ENCODE assay signal across 21 mouse cellular contexts in the genomic region with DNA sequence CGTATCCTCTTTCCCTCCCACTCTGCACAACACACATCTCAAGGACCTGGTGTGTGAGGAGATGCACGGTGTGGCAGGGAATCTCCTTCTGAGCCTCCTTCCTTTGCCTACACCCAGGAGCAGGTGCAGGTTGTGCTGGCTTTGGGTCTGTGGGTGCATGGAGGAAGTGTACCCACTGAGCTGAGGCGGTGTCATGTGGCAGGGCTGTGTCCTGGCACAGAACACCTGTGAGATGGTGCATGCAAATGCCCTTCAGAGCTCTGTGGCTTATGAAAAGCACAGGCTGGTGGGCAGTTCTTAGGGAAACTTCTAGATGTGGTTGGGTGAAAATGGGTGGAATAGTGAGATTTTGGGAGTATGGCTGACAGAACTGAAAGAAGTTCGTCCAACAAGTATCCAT. TPM values are rescaled to one million over a fixed set of nuclear protein-coding genes. Genes with fewer than 3 reads are reported as not detected.
DNase-seq lines count a peak whose midpoint lies in the region; ATAC-seq and TF ChIP-seq lines count a peak whose summit lies in the region.
"Had no signal": no experiment of that assay in that cellular context is flagged by ENCODE, and none has a peak within 500 bp of the region (broad histone marks: within the 10 kb centered on the region; RNA-seq: fewer than 3 reads in every experiment).

No protein-coding gene starts in this region.

- no peak for ATAC-seq in lung, postnatal 0 days
- ATAC-seq: CD4-positive, CD25-positive, alpha-beta regulatory T cell, adult 4 months; forebrain, embryonic 15.5 days had no signal

- peaks cover 19 to 72% of the 10 kb centered on the region in 2 experiments for H3K4me1 ChIP-seq in CH12.LX (ENCODE audit: control insufficient read depth in 1 of 2, insufficient read depth in 2 of 2)
- no peaks in the 10 kb centered on the region for H3K4me1 ChIP-seq in lung, postnatal 0 days (ENCODE audit: insufficient read depth, low read depth, low read length)
- H3K4me1 ChIP-seq: forebrain, embryonic 15.5 days; heart, embryonic 15.5 days; hindbrain, embryonic 13.5 days had no signal

- peaks cover 21% of the 10 kb centered on the region for H3K9me3 ChIP-seq in CH12.LX (replicated peaks; ENCODE audit: low read length)
- H3K9me3 ChIP-seq in lung, postnatal 0 days (ENCODE audit: low read length), result no peaks in the 10 kb centered on the region
- H3K9me3 ChIP-seq: embryonic facial prominence, embryonic 12.5 days; forebrain, embryonic 15.5 days; heart, embryonic 15.5 days; hindbrain, embryonic 13.5 days had no signal

- in situ Hi-C loops in CH12.LX (cut with MboI; ENCODE audit: low pct_ligation_motif_present, low pct_unique_long_range_greater_than_20kb, low sequenced_read_pairs), result no loop called here

- H3K4me2 ChIP-seq in CH12.LX (ENCODE audit: insufficient read depth, low read depth, poor library complexity, severe bottlenecking), result no peak overlapping the region
- H3K4me2 ChIP-seq in lung, postnatal 0 days (replicated peaks; ENCODE audit: low read depth, low read length), result no peak overlapping the region
- H3K4me2 ChIP-seq: embryonic facial prominence, embryonic 12.5 days; forebrain, embryonic 15.5 days; heart, embryonic 11.5 days; heart, embryonic 15.5 days; hindbrain, embryonic 13.5 days had no signal

- TF ChIP-seq POLR2A in CH12.LX (IDR thresholded peaks at IDR 0.05; ENCODE audit: low read depth, low read length), result no peak

- dilution Hi-C loops in CH12.LX (cut with MboI; ENCODE audit: extremely low pct_ligation_motif_present, extremely low pct_unique_long_range_greater_than_20kb, low sequenced_read_pairs), result no loop called here

- no peaks in the 10 kb centered on the region for H3K27me3 ChIP-seq in CH12.LX (replicated peaks)
- H3K27me3 ChIP-seq in splenic B cell, adult 2 months (ENCODE audit: control insufficient read depth, insufficient read depth, low read length, poor library complexity, severe bottlenecking), result no peaks in the 10 kb centered on the region
- no peaks in the 10 kb centered on the region for H3K27me3 ChIP-seq in lung, postnatal 0 days (replicated peaks; ENCODE audit: insufficient read depth, low read length)
- H3K27me3 ChIP-seq: embryonic facial prominence, embryonic 12.5 days; forebrain, embryonic 15.5 days; heart, embryonic 15.5 days; hindbrain, embryonic 13.5 days had no signal

- H3K79me2 ChIP-seq in CH12.LX (replicated peaks; ENCODE audit: control insufficient read depth, extremely low read depth, insufficient read depth, poor library complexity, severe bottlenecking), result no peaks in the 10 kb centered on the region

- 72% methylated on average over 4 of the region's 4 CpGs for WGBS in lung, postnatal 0 days

- H3K9ac ChIP-seq in CH12.LX (ENCODE audit: insufficient read depth, low read depth), result no peak overlapping the region
- H3K9ac ChIP-seq in lung, postnatal 0 days (replicated peaks; ENCODE audit: low read depth), result no peak overlapping the region
- H3K9ac ChIP-seq: embryonic facial prominence, embryonic 12.5 days; forebrain, embryonic 15.5 days; heart, embryonic 15.5 days; hindbrain, embryonic 13.5 days had no signal

- peak; percentile 14 for DNase-seq in kidney, adult 9 months
- no peak for DNase-seq in kidney, postnatal 25 days
- DNase-seq in spleen, adult 12 weeks (ENCODE audit: low spot score), result peak; percentile 2
- no peak for DNase-seq in spleen, postnatal 14 days (ENCODE audit: low spot score in 2 of 2)
- DNase-seq in CH12.LX (ENCODE audit: extremely low read depth), result peak; percentile 42
- peak; percentile 43 for DNase-seq in splenic B cell, adult 2 months (ENCODE audit: low read depth, low spot score)
- DNase-seq in lung, postnatal 0 days (ENCODE audit: low spot score), result no peak
- DNase-seq: adrenal gland, postnatal 10 days; cerebellum, adult 11-12 months; cerebellum, adult 9-10 months; cerebellum, postnatal 25 days; gastrocnemius, postnatal 10 days; heart, adult 2 months; heart, postnatal 14 days had no signal

- peaks cover 0 to 26% of the 10 kb centered on the region in 2 experiments for H3K36me3 ChIP-seq in CH12.LX (replicated peaks in 1 of 2; ENCODE audit: control insufficient read depth in 1 of 2, insufficient read depth in 1 of 2, low read length in 1 of 2)
- H3K36me3 ChIP-seq in splenic B cell, adult 2 months (ENCODE audit: control insufficient read depth, insufficient read depth, low read length, poor library complexity, severe bottlenecking), result no peaks in the 10 kb centered on the region
- H3K36me3 ChIP-seq in lung, postnatal 0 days (ENCODE audit: insufficient read depth, low read length), result no peaks in the 10 kb centered on the region
- H3K36me3 ChIP-seq: embryonic facial prominence, embryonic 12.5 days; forebrain, embryonic 15.5 days; heart, embryonic 15.5 days; hindbrain, embryonic 13.5 days had no signal

- peak; percentile 36; the same call in 1 of the 2 replicates for TF ChIP-seq EP300 in CH12.LX (IDR thresholded peaks at IDR 0.05; ENCODE audit: low read length)
- TF ChIP-seq EP300 in lung, postnatal 0 days (IDR thresholded peaks at IDR 0.05), result no peak

- TF ChIP-seq RAD21 in CH12.LX (IDR thresholded peaks at IDR 0.05; ENCODE audit: low read depth, low read length), result no peak

- no peak overlapping the region for H3K4me3 ChIP-seq in CH12.LX (replicated peaks in 1 of 3; ENCODE audit: low read depth in 2 of 3, low read length in 2 of 3, poor library complexity in 1 of 3)
- H3K4me3 ChIP-seq in lung, postnatal 0 days (ENCODE audit: low read depth, low read length), result no peak overlapping the region
- H3K4me3 ChIP-seq: embryonic facial prominence, embryonic 12.5 days; forebrain, embryonic 15.5 days; heart, adult 2 months; heart, embryonic 15.5 days; hindbrain, embryonic 13.5 days had no signal

- no peak for TF ChIP-seq CTCF in CH12.LX (conservative IDR thresholded peaks at IDR 0.05 in 1 of 2, IDR thresholded peaks at IDR 0.05 in 1 of 2; ENCODE audit: low read depth in 2 of 2, low read length in 2 of 2)
- no peak for TF ChIP-seq CTCF in lung, postnatal 0 days (IDR thresholded peaks at IDR 0.05)

- no peak overlapping the region for H3K27ac ChIP-seq in CH12.LX (ENCODE audit: insufficient read depth, low read depth)
- no peak overlapping the region for H3K27ac ChIP-seq in lung, postnatal 0 days (ENCODE audit: low read length)
- H3K27ac ChIP-seq: embryonic facial prominence, embryonic 12.5 days; forebrain, embryonic 15.5 days; heart, adult 2 months; heart, embryonic 15.5 days; hindbrain, embryonic 13.5 days had no signal

TF ChIP-seq in CH12.LX, 34 proteins besides CTCF, POLR2A, EP300 and RAD21:
- TF ChIP-seq JUND (conservative IDR thresholded peaks at IDR 0.05; ENCODE audit: low read depth, low read length) (no peak), BHLHE40 (IDR thresholded peaks at IDR 0.05; ENCODE audit: low read depth, low read length) (peak; percentile 15; the same call in 1 of the 2 replicates)

RNA-seq across cellular contexts. Expression of gene Mgmt, which starts 44.0 kb away (rescaled TPM):
- total RNA-seq in CH12.LX (2012; rRNA removed), result 5.7 and 8.5 TPM in 2 replicates
- total RNA-seq in CH12.LX (2014; rRNA removed), result 5.2 and 6.0 TPM in 2 replicates
- 10.8 and 11.8 TPM in 2 replicates for polyA plus RNA-seq in CH12.LX (2012; ENCODE audit: insufficient read length, low read depth)
- polyA plus RNA-seq in lung, postnatal 0 days (2015; fragmentation: Nextera tagmentation; extraction: Ambion mirVana), result 1.7 and 1.8 TPM in 2 replicates
- total RNA-seq: MEL had no signal

Comparison
In these comparisons a context has a peak if more than half of its experiments do, and no peak if none do; other contexts are left out.
1. DNase-seq: peak in kidney, adult 9 months (single experiment), spleen, adult 12 weeks (single experiment), CH12.LX (single experiment) and splenic B cell, adult 2 months (single experiment); none in kidney, postnatal 25 days (0 of 2), spleen, postnatal 14 days (0 of 2) and lung, postnatal 0 days (single experiment).